Mouse (Mus musculus) embryonic facial prominence, embryonic 13.5 days (tissue): ENCODE results near the gene Mgmt. TPM values are rescaled to one million over a fixed set of nuclear protein-coding genes. Genes with fewer than 3 reads are reported as not detected.

Experiments
- ATAC-seq: fragments of 200-750 bp; cut with Nextera tagmentation; 2 replicates; pipeline ENCODE4 v1.8.0; 2017; ENCODE audit warnings: low read depth; ENCODE audit not compliant: insufficient number of reproducible peaks, insufficient read depth, low FRiP score, low TSS enrichment
- H3K27ac ChIP-seq: fragments of 300-500 bp; sonication (generic); 2 replicates; pipeline ENCODE4 v1.5.1; 2015; ENCODE audit warnings: moderate library complexity, mild to moderate bottlenecking, inconsistent platforms
- H3K27me3 ChIP-seq: fragments of 300-500 bp; sonication (generic); 2 replicates; pipeline ENCODE4 v1.6.1; 2015; ENCODE audit warnings: mild to moderate bottlenecking, inconsistent platforms
- H3K36me3 ChIP-seq: fragments of 300-500 bp; sonication (generic); 2 replicates; pipeline ENCODE4 v1.6.1; 2015; ENCODE audit warnings: mild to moderate bottlenecking, inconsistent platforms
- H3K4me1 ChIP-seq: fragments of 300-500 bp; sonication (generic); 2 replicates; pipeline ENCODE4 v1.6.1; 2015; ENCODE audit warnings: inconsistent platforms
- H3K4me2 ChIP-seq: fragments of 300-500 bp; sonication (generic); 2 replicates; pipeline ENCODE4 v1.6.1; 2015; ENCODE audit warnings: moderate library complexity, mild to moderate bottlenecking, inconsistent platforms
- H3K4me3 ChIP-seq: fragments of 300-500 bp; sonication (generic); 2 replicates; pipeline ENCODE4 v1.5.1; 2015; ENCODE audit warnings: mild to moderate bottlenecking, inconsistent platforms
- H3K9ac ChIP-seq: fragments of 300-500 bp; sonication (generic); 2 replicates; pipeline ENCODE4 v1.6.1; 2015; ENCODE audit warnings: mild to moderate bottlenecking, inconsistent platforms
- H3K9me3 ChIP-seq: fragments of 300-500 bp; sonication (generic); 2 replicates; pipeline ENCODE4 v1.6.1; 2016; ENCODE audit warnings: inconsistent platforms
- WGBS: fragments of 180-500 bp; shearing (Covaris S2); methylation state at CpG from one replicate; pipeline ENCODE4 v1.1.7; 2015; ENCODE audit warnings: mixed read lengths; 5-methylcytosine and 5-hydroxymethylcytosine counted together
- polyA plus RNA-seq: library from polyadenylated mRNA; unstranded; fragments of >200 nt; fragmentation: Nextera tagmentation; extraction: Ambion mirVana; gene quantifications from 2 replicates; pipeline ENCODE4 v1.2.1, GENCODE M21; 2015

Gene Mgmt
- polyA plus RNA-seq, 1 experiment from 2014 or later: 7.1 TPM

DNA sequence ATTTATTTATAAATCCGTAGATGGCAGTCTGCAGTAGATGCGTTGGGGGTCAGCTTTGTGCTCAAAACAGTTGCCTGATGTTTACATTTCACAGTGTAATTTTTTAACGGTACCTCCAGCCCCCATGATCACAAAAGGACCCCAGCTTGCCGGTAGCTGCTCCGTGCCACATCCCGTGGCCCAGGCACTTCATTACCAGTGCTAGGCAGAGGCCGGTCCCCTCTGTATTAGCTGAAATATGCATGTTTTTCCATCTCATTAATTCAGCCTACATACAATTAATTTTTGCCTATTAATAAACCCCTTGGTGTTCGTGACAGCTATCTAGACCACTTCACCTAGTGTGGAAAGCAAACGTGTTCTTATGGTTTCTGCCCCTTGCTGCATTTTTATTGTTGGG lies 169.8 kb downstream of the Mgmt start:
- WGBS: 83% methylated on average over 9 of the region's 9 CpGs

DNA sequence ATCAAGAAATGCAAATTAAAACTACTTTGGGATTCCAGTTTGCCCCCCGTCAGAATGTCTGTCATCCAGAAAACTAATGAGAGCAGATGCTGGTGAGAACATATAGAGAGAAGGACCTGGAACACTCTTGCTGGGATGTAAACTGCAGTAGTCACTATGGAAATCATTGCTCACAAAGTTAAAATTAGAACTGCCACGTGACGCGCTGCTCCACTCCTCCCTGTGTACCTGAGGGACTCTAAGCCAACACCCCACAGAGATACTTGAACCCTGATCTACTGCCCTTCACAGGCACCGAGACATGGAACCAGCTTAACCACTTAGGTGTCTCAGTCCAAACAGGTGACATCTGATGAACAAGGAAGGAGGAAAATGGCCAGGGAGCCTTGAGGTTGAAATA lies 171.0 kb downstream of the Mgmt start:
- Histone ChIP-seq H3K4me1 (no peaks in the 10 kb centered on the region), H3K4me2 (no peak overlapping the region), H3K27me3 (peaks cover 3% of the 10 kb centered on the region; the same call in 1 of the 2 replicates), H3K27ac (no peak overlapping the region), H3K9ac (no peak overlapping the region), H3K36me3 (no peaks in the 10 kb centered on the region), H3K4me3 (no peak overlapping the region), H3K9me3 (no peaks in the 10 kb centered on the region)
- 82% methylated on average over 5 of the region's 5 CpGs for WGBS
- ATAC-seq: no peak

More for the DNA sequence above, 169.8 kb downstream of the Mgmt start:
- Histone ChIP-seq H3K9me3 (no peaks in the 10 kb centered on the region), H3K27ac (no peak overlapping the region), H3K4me3 (no peak overlapping the region), H3K4me1 (no peaks in the 10 kb centered on the region), H3K36me3 (no peaks in the 10 kb centered on the region), H3K9ac (no peak overlapping the region), H3K4me2 (no peak overlapping the region), H3K27me3 (peaks cover 3% of the 10 kb centered on the region; the same call in 1 of the 2 replicates)
- ATAC-seq: no peak

DNA sequence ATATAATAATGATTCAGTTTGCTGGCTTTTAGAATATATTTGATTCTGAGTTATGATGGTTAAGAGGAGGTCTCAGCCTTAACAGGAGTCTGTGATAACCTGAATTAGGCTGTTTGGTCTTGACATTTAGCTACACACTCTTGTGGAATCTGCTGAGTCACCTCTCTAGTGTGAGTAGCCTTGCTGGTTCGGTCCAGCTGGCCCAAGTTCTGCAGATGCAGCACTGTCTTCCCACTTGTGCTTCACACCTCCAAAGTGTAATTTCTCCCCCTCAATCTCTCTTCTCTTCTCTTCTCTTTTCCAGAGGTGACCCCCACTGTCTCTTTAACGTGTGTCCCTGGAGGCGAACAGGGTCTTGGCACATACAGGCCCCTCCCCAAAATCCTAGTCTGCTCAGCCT lies 171.8 kb downstream of the Mgmt start:
- H3K9ac ChIP-seq: no peak overlapping the region
- no peaks in the 10 kb centered on the region for H3K9me3 ChIP-seq
- H3K4me1 ChIP-seq: no peaks in the 10 kb centered on the region
- whole genome bisulfite sequencing: 89% methylated on average over 3 of the region's 3 CpGs
- H3K4me2 ChIP-seq: no peak overlapping the region
- H3K27ac ChIP-seq: no peak overlapping the region
- H3K36me3 ChIP-seq: no peaks in the 10 kb centered on the region
- no peak overlapping the region for H3K4me3 ChIP-seq
- ATAC-seq: no peak
- H3K27me3 ChIP-seq: peaks cover 5% of the 10 kb centered on the region; the same call in 1 of the 2 replicates

DNA sequence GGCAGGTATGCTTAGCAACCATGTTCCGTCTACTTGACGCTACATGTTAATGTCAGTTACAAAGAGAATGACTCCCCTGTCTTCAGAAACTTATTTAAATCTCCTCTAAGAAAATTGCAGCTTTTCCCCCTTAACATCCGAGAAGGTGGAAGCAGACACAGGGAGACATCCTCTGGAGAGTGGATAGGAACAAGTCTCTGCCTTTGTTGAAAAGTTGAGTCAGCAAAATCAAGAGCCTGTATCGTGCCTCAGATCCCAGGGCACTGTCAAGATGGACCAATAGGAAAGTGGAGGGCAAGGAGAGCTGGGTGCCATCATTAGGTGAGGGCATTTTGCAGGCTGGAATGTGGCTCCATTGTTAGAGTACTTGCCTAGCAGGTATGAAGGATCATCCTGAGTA lies 172.6 kb downstream of the Mgmt start:
- ATAC-seq: no peak
- Histone ChIP-seq H3K27me3 (peaks cover 3% of the 10 kb centered on the region; the same call in 1 of the 2 replicates), H3K9me3 (no peaks in the 10 kb centered on the region), H3K4me2 (no peak overlapping the region), H3K36me3 (no peaks in the 10 kb centered on the region), H3K9ac (no peak overlapping the region), H3K27ac (no peak overlapping the region), H3K4me3 (no peak overlapping the region), H3K4me1 (no peaks in the 10 kb centered on the region)
- 79% methylated on average over 4 of the region's 4 CpGs for WGBS

DNA sequence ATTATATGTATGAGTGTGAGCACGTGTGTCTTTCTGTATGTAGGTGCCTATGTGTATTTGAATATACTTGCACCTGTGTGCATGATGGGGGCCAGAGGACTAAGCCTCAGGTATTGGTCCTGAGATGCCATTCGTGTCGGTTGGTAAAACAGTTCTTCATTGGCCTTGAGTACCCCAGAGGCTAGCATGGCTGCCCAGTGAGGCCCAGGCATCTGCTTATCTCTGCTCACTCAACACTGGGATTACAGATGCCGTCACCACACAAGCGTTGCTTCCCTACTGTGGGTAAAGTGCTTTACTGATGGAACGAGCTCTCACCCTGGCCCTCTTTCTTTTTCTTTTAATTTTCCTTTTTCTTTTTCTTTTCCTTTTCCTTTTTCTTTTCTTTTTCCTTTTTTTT lies 173.3 kb downstream of the Mgmt start:
- Histone ChIP-seq H3K27me3 (0 out of 2 replicates have a peak, but pooled peaks cover 3% of the 10 kb centered on the region), H3K4me3 (no peak overlapping the region), H3K36me3 (no peaks in the 10 kb centered on the region), H3K4me1 (no peaks in the 10 kb centered on the region), H3K9ac (no peak overlapping the region), H3K9me3 (no peaks in the 10 kb centered on the region), H3K27ac (no peak overlapping the region), H3K4me2 (no peak overlapping the region)
- ATAC-seq: no peak
- WGBS: 91% methylated on average over 6 of the region's 6 CpGs

DNA sequence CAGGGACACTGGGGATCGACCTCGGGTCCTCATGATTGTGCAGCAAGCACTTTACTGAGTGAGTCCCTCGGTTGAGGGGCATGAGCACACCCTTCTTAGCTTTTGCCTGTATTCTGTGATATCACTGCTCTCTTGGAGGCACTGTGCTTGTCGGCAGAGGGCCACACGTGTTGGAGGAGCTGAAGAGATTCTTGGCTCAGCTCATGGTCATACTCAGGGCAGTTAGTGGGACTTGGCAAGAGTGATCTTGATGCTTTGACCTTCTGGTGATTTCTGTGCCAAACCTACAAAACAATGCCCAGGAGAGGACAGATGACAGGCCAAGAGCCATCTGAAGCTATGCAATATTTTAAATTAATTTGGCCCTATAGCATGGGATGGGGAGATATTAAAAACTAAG lies 174.4 kb downstream of the Mgmt start:
- no peak for ATAC-seq
- Histone ChIP-seq H3K4me1 (no peaks in the 10 kb centered on the region), H3K4me2 (no peak overlapping the region), H3K27me3 (0 out of 2 replicates have a peak, but pooled peaks cover 3% of the 10 kb centered on the region), H3K9ac (no peak overlapping the region), H3K4me3 (no peak overlapping the region), H3K27ac (no peak overlapping the region), H3K9me3 (no peaks in the 10 kb centered on the region), H3K36me3 (no peaks in the 10 kb centered on the region)
- WGBS: 86% methylated on average over 5 of the region's 5 CpGs

DNA sequence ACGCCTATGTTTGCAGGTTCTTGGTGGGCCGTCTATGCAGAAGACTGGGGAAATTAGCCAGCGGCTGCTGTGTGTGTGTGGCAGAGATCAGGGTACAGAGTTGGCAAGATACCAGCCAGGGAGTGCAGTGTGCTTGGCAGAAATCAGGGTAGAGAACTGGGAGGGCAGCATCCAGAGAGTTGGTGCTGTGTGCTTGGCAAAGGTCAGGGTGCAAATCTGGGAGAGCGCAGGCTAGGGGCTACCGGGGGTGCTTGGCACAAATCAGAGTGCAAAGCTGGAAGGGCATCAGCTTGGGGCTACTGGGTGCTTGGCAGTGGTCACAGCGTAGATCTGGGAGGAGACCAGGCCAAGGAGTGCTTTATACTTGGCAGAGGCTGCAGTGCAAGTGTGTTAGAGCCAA lies 175.4 kb downstream of the Mgmt start:
- 95% methylated on average over 6 of the region's 6 CpGs for WGBS

DNA sequence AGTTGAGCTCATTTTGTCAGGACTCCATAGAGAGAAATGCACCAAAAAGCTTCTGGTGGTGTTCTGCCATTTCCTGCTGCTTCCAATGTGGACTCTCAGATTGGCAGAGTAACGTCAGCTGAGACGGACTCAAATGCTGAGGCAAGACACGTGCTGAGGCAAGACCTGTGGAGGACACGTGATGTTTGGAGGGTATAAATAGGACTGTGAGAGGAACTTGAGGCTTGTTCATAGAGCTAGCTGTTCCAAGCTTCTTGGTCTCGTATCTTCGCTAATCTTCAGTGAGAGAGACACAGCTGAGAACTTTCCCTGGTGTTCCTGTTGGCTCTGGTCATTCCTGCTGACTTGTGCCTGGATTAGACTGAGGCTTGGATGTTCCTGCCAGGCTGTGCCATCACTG lies 176.9 kb downstream of the Mgmt start:
- 90% methylated on average over 6 of the region's 6 CpGs for WGBS
- no peaks in the 10 kb centered on the region for H3K4me1 ChIP-seq

More for the DNA sequence above, 175.4 kb downstream of the Mgmt start:
- H3K36me3 ChIP-seq: no peaks in the 10 kb centered on the region
- H3K4me2 ChIP-seq: no peak overlapping the region
- ATAC-seq: no peak; the same call in 1 of the 2 replicates
- H3K9me3 ChIP-seq: no peaks in the 10 kb centered on the region
- 0 out of 2 replicates have a peak, but pooled peaks cover 3% of the 10 kb centered on the region for H3K27me3 ChIP-seq
- no peak overlapping the region for H3K27ac ChIP-seq
- H3K9ac ChIP-seq: no peak overlapping the region
- H3K4me1 ChIP-seq: no peaks in the 10 kb centered on the region
- no peak overlapping the region for H3K4me3 ChIP-seq

DNA sequence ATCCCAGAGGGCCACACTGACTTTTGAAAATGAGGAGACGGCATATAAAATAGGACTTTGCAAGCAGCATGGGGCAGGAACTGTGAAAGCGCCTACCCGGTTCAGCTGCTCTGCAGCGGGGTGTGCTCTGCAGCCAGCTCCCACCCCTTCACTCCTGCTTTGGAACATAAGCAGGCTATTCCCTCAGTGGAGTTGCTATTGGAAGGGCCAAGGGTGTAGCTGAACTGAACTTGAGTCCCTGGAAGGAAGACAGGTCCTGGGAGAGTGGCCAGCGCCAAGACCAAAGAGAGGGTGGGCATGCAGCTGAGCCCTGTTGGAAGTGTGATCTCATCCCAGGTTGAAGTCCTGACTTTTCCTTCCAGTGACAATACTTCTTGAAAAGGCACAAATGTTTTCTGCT lies 179.5 kb downstream of the Mgmt start:
- Histone ChIP-seq H3K27me3 (0 out of 2 replicates have a peak, but pooled peaks cover 3% of the 10 kb centered on the region), H3K4me3 (no peak overlapping the region), H3K9ac (no peak overlapping the region), H3K4me1 (no peaks in the 10 kb centered on the region), H3K27ac (no peak overlapping the region), H3K36me3 (no peaks in the 10 kb centered on the region), H3K9me3 (no peaks in the 10 kb centered on the region), H3K4me2 (no peak overlapping the region)
- WGBS: 86% methylated on average over 5 of the region's 5 CpGs
- ATAC-seq: no peak

More for the DNA sequence above, 176.9 kb downstream of the Mgmt start:
- Histone ChIP-seq H3K27ac (no peak overlapping the region), H3K4me2 (no peak overlapping the region), H3K4me3 (no peak overlapping the region), H3K9me3 (no peaks in the 10 kb centered on the region), H3K9ac (no peak overlapping the region), H3K27me3 (0 out of 2 replicates have a peak, but pooled peaks cover 3% of the 10 kb centered on the region), H3K36me3 (no peaks in the 10 kb centered on the region)
- ATAC-seq: no peak

DNA sequence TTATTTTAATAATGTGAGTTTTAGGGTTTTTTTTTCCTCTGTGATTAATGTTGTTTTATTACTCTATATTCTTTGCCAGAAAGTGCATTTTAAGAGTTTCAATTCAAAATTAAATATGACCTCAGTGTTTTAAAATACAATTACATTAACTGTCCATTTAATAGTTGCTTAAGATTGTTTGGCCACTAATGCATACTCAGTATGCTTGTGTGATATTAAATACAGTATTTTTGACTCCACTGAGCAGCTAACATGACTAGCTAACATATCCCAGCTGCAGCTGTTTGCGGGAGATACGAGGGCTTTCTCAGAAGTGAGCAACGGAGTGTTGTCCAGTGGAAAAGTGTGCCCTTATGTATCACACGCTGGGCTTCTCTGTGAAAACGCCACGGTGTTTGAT lies 179.9 kb downstream of the Mgmt start:
- 79% methylated on average over 6 of the region's 6 CpGs for WGBS
- 0 out of 2 replicates have a peak, but pooled peaks cover 3% of the 10 kb centered on the region for H3K27me3 ChIP-seq
- no peak overlapping the region for H3K4me2 ChIP-seq
- H3K36me3 ChIP-seq: no peaks in the 10 kb centered on the region
- ATAC-seq: no peak
- H3K27ac ChIP-seq: no peak overlapping the region
- no peaks in the 10 kb centered on the region for H3K9me3 ChIP-seq
- no peak overlapping the region for H3K9ac ChIP-seq
- H3K4me3 ChIP-seq: no peak overlapping the region
- H3K4me1 ChIP-seq: no peaks in the 10 kb centered on the region

DNA sequence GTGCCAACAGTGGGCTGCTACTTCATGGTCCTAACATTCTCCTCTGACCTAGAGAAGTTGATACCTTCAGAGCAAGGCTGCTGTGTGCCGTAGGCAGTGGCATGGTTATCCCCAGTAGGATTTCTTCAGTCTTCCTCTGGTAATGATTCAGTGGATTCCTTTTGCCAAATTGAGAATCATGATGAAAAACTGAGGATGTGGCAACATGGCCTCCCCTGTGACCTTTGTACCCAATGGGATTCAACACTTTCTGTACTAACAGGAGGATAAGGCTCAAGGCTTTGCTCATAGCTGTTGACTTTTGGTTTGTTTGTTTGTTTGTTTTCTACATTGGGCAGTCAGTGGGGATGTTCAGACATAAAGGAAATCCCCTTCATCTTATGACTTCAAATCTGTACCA lies 180.9 kb downstream of the Mgmt start:
- no peaks in the 10 kb centered on the region for H3K36me3 ChIP-seq
- H3K27me3 ChIP-seq: 0 out of 2 replicates have a peak, but pooled peaks cover 3% of the 10 kb centered on the region
- H3K4me1 ChIP-seq: no peaks in the 10 kb centered on the region
- no peak overlapping the region for H3K4me2 ChIP-seq
- 93% methylated on average over 1 of the region's 1 CpGs for WGBS
- no peak overlapping the region for H3K27ac ChIP-seq
- no peak for ATAC-seq
- H3K9ac ChIP-seq: no peak overlapping the region
- H3K9me3 ChIP-seq: no peaks in the 10 kb centered on the region
- no peak overlapping the region for H3K4me3 ChIP-seq

DNA sequence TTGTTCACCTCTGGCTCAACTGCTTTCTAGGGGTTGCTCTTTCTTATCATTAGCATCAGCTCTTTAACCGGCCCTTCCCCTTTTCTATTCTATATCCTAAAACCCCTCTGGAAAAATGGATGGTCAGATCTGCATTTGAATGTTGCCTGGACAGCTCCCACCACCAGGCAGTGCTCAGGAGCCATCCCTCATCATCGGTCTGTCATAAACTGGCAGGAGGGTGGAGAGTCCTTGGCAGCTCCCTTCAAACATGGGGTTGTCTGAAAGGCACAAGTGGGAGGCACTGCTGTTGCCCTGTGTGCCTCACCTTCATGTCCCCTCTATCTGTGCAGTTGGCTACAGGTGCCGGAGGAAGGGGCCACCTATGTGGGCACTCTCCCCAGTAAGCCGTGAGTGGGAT lies 185.8 kb downstream of the Mgmt start:
- Histone ChIP-seq H3K27ac (no peak overlapping the region), H3K4me1 (peaks cover 9% of the 10 kb centered on the region), H3K4me3 (no peak overlapping the region), H3K9ac (no peak overlapping the region), H3K9me3 (no peaks in the 10 kb centered on the region), H3K36me3 (no peaks in the 10 kb centered on the region), H3K27me3 (no peaks in the 10 kb centered on the region; the same call in 1 of the 2 replicates), H3K4me2 (no peak overlapping the region)
- WGBS: 86% methylated on average over 4 of the region's 4 CpGs
- ATAC-seq: no peak
